Mouse (Mus musculus) urinary bladder, postnatal 25 days (tissue): ENCODE measurements around the gene Cmtm6.

Experiments used
- DNase-seq: peaks from one replicate; pipeline ENCODE4 v3.0.0; 2022; ENCODE audit warnings: low spot score

Gene Cmtm6

GRCm38 (mm10) chr9:114771565-114771964 is 40.6 kb downstream of the Cmtm6 start:
- DNase-seq, result no peak

GRCm38 (mm10) chr9:114774629-114775028 is 43.7 kb downstream of the Cmtm6 start:
- no peak for DNase-seq

GRCm38 (mm10) chr9:114775272-114775671 is 44.4 kb downstream of the Cmtm6 start:
- DNase-seq, result no peak

DNA sequence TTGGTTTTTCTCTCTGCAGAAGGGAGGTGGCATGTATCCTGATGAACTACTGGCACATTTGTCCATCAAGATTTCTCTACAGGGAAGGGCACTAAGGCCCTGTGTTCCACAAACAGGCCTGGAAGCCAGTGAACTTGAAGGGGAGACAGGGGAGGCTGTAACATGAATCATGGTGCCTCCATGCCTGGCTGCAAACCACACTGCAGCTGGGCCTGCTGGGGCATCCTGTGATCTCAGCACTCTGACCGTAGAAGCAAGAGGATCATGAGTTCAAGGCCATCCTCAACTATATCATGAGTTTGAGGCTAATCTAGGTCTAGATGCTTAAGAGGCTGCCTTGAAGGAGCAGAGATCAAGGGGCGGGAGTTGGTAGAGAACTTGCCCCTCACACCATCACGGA is 45.4 kb downstream of the Cmtm6 start:
- no peak for DNase-seq

DNA sequence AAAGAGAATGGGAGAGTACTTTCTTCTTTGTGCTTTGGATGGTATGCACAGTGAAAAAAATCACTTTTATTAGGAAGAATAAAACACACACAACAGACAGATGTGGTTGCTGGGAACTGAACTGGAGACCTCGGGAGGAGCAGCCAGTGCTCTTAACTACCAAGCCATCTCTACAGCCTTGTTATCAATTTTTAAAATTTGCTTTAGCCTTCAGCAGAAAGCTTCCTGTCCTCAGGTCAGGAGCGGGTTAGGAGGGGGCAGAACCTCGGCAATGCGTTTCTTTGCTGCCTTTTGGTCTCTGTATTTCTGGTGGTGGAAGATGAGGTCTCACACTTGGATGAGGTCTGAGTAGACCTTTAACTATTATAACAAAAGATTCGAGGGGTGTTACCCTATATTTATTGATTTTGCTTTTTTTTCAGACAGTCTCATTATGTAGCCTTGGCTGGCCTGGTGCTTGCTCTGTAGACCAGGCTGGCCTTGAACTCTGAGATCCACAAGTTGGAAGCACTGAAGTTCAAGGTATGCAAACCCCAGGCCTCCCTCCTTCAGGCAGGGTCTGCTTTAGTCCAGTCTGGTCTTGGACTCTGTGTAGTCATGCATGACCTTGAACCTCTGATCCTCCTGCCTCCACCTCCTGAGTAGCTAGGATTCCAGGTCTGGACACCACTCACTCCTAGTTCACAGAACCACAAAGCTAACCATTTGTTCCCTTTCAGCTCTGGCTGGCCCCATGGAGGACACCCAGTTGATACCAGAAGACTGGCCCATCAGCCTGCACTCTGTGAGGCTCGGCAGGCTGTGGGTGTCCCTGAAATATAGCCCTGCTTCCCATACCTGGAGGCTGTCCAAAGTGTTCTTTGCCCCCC is 46.5 kb downstream of the Cmtm6 start:
- no peak for DNase-seq

DNA sequence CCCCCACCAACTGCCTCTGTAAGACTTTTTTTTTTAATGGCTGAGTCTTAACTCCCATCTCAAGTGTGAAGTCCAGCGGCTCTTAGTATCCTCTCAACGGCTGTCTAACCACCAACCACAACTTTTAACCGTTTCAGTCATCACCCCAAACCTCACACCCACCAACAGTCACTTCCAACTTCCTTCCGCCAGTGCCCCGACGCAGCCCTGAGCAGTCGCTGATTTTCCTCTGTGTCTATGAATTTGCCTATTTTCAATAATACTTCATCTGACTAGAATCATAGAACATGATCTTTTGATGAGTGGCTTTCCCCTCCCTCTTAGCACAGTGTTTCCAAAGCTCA is 47.1 kb downstream of the Cmtm6 start:
- DNase-seq, result no peak

- DNase-seq, result no peak
These were observed 48.0 kb downstream of the Cmtm6 start for GRCm38 (mm10) chr9:114778877-114779276.

DNA sequence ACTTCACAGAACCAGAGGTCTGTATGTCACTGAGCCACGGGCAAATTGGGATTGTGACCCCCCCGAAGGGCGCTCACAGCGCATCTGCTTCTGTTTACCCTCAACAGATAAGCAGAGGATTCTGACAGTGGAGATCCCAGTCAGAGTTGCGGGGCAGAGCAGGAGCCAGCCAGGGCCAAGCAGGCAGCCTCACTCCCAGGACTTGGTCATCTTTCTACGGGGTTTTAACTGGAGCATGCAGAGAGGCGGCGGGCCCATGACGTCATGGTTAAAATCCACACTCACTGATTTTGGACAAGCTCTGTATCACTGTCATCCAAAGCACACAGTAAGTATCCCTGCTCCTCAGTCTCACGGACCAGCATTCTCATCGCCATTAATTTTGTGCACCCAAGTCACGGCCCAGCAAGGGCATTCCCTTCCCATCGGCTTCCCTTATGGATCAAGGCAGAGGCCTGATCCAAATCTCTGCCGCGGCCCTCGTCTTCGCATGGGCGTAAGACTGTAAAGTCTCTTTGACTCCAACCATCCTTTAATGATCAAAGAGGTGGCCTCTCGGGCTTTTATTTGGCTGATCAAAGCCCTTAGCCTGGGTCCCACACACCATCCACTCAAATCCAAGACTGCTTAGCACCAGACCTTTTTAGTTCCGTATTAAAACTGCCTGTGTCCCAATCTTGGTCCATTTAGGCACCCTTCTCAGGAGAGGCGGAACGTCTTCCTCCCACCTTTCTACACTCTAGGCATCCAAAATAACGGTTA is 49.2 kb downstream of the Cmtm6 start:
- no peak for DNase-seq

GRCm38 (mm10) chr9:114780746-114781525 is 50.0 kb downstream of the Cmtm6 start:
- peak; percentile 31 for DNase-seq

- DNase-seq, result peak; percentile 59
These were observed 50.8 kb downstream of the Cmtm6 start, which contains the start of gene Cmtm7 for GRCm38 (mm10) chr9:114781526-114782212. TSS of gene Cmtm7 (minus strand) at chr9:114781856.

DNA sequence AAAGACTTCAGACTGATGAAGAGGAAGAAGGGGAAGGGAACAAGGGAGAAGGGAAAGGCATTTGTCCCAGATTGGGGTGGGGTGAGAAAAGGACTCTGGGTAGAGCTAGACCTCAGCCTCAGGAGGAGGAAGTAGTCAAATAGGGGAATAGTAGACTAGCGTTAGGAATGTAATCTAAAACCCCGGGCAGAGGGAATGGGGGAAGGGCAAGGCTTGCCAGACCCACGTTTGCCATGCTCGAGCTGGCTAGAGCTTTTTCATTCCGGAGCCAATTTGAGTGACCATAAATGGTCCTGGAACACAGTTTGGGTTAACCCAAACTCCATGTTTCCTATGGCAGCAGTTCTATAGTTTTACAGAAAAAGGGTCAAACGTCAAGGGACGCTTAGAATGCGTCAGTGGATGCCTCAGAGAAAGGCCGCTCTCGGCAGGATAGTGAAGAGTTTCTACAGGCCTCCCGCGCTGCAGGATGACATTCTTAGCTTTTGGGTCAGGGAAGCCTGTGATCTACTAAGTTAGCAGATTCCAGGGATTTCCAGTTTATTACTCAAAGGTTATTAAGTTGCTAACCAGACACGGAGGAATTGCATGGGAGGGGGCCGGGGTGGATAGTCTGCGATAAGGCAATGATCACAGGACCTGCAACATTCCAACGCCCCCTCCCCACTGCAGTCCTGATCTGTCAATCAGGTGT is 54.7 kb downstream of the Cmtm6 start:
- no peak for DNase-seq

GRCm38 (mm10) chr9:114787134-114787533 is 56.2 kb downstream of the Cmtm6 start:
- no peak for DNase-seq

GRCm38 (mm10) chr9:114787716-114788115 is 56.8 kb downstream of the Cmtm6 start:
- DNase-seq, result no peak

DNA sequence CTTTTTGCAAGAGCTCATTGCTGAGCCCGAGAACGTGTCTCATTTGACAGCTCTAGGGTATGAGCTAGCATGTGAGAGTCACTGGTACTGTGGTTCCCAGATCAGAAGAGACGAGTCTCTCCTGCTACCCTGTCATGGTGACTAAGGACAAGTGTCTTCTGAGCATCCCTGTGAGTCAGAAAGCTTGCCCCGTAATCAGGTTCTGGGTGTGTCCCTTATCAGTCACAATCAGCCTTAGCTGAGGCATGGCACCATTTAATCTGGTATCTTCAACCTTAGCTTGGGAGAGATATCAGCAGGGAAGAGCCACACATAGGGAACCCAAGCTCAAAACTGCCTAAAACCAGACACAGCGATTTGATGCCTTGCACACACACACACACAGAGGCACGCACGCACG is 57.8 kb downstream of the Cmtm6 start:
- DNase-seq, result no peak

DNA sequence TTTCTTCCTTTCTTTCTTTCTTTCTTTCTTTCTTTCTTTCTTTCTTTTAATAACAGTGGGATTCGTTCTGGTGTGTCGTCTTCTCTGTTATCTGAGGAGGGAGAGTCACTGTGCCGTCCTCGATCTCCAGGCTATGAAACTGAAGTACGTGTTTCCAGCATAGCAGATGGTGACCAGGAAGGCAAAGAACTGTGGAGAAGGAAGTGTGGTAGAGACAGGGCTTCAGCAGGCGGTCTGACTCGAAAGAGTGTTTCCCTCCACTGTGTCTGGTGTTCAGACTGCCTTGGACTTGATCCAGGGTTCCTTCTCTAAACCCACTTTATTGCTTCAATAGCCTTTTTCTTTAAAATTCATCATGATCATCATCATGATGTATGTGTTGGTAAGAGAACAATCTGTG is 58.6 kb downstream of the Cmtm6 start:
- DNase-seq, result no peak

- DNase-seq, result no peak
These were observed 59.1 kb downstream of the Cmtm6 start for GRCm38 (mm10) chr9:114789989-114790388.

DNA sequence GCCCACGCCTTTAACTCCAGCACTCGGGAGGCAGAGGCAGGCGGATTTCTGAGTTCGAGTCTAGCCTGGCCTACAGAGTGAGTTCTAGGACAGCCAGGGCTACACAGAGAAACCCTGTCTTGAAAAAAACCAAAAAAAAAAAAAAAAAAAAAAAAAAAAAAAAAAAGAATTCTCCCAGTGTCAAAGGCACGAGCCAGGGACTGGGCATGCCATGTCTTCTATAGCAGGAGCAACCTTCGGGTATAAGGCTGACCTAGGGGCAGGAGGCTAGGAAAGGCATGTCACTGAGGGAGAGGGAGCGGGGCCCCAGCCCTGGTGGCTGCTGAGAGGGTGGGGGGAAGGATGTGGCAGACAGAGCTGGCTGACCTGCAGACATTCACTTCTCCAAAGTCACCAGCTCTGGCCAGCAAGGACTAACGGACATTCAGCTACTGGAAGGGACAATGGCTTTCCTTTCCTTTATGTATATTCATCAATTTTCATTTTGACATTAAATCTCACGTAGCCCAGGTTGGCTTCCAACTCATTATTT is 62.9 kb downstream of the Cmtm6 start:
- no peak for DNase-seq

DNA sequence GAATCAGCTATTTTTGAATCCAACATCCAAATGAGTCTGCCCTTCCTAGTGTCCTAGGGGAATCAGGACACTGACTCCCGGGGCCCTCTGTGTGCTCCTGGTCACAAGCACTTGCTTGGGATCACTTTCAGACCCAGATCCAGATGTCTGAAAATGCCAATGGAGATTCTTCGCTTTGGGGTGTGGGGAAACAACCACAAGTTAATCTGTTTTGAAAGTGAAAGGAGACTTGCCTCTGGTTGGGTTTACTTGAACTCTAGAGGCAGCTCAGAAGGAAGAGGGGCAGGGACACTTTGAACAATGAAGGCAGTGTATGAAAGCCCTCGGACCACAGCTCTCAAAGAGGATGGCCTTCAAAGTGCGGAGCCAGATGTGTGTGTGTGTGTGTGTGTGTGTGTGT is 63.6 kb downstream of the Cmtm6 start:
- no peak for DNase-seq

DNA sequence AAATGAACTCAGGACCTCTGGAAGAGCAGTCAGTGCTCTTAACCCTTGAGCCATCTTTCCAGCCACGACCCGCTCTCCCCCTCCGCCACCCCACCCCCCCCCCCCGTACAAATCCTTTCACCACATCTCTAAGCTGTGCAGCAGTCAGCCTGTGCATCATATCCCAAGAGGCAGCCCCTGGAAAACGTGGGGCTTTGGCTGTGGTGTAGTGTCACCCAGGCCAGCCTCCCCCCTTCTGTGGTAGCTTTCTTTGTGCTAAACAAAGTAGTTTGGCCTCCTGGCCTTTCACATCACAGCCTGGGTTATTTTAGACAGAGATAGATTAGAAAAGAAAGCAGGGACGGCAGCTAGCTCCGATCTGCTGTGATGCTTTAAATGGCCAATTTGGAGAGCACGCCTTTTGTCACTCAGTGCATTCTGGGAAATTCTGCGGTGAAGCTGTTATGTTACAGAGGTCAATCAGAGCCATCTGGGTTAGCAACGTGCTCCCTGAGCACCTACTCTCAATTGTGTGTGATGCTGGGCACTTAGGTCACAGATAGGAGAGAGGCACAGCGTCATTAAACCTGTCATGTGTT is 65.6 kb downstream of the Cmtm6 start:
- no peak for DNase-seq

DNA sequence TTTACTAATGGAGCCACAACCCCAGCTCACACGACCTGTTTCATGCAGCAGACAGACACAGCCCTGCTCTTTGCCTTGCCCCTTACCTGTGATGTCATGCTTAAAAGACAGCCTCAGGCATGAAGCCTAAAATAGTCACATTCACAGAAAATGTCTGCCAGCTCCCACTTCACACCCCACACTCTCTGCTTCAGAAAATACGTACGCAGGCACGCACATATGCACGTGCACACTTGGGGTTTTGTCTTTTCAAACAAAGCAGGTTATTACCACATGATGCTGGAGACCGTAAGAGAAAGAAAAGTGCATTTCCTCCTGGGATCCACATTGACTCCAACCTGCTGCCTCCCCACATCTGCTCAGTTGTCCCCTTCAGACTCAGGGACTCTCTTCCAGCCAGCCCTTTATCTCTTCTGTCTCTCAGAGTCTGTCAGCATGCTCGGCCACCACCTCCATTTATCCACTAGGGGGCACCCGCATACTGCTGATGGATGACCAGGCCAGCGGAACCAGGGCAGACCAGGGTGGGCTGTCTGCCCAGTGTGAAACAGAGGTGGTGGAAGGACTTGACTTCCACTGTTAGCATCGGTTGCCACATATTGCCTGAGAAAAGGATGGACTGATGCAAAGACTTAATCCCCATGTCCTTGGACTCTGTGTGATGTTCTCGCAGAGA is 66.6 kb downstream of the Cmtm6 start:
- peak; percentile 75 for DNase-seq
